Mouse (Mus musculus): Measurements from ENCODE around the gene Szrd1. TPM values are rescaled to one million over a fixed set of nuclear protein-coding genes. Genes with fewer than 3 reads are reported as not detected.

The Szrd1 gene
- polyA plus RNA-seq, 1 experiment from 2014 or later, result 33.9 TPM

GRCm38 (mm10) chr4:141131531-141132061 lies 8.0 kb downstream of the Szrd1 start:
- 49% methylated on average over 5 of the region's 5 CpGs for WGBS
- Histone ChIP-seq H3K9ac (replicated peaks) (no peak overlapping the region; the same call in 1 of the 2 replicates), H3K27ac (replicated peaks) (peak overlapping the region; percentile 31), H3K4me2 (replicated peaks) (no peak overlapping the region), H3K36me3 (0 out of 2 replicates have a peak, but pooled peaks cover under 1% of the 10 kb centered on the region), H3K9me3 (no peaks in the 10 kb centered on the region), H3K4me1 (peaks cover 52% of the 10 kb centered on the region), H3K4me3 (no peak overlapping the region), H3K27me3 (no peaks in the 10 kb centered on the region)
- ATAC-seq (ENCODE audit: low FRiP score, low read depth), result no peak

GRCm38 (mm10) chr4:141130704-141131342 lies 8.8 kb downstream of the Szrd1 start:
- H3K4me2 ChIP-seq (replicated peaks), result no peak overlapping the region
- H3K36me3 ChIP-seq, result 0 out of 2 replicates have a peak, but pooled peaks cover 4% of the 10 kb centered on the region
- H3K4me1 ChIP-seq, result peaks cover 46% of the 10 kb centered on the region
- no peak for ATAC-seq (ENCODE audit: low FRiP score, low read depth)
- no peak overlapping the region for H3K9ac ChIP-seq (replicated peaks)
- H3K9me3 ChIP-seq, result no peaks in the 10 kb centered on the region
- no peak overlapping the region for H3K4me3 ChIP-seq
- peak overlapping the region; percentile 2; the same call in 1 of the 2 replicates for H3K27ac ChIP-seq (replicated peaks)
- H3K27me3 ChIP-seq, result no peaks in the 10 kb centered on the region
- 82% methylated on average over 6 of the region's 6 CpGs for WGBS

GRCm38 (mm10) chr4:141129190-141129710 lies 10.3 kb downstream of the Szrd1 start:
- no peaks in the 10 kb centered on the region for H3K9me3 ChIP-seq
- no peak overlapping the region for H3K4me2 ChIP-seq (replicated peaks)
- no peaks in the 10 kb centered on the region for H3K27me3 ChIP-seq
- no peak overlapping the region for H3K9ac ChIP-seq (replicated peaks)
- no peak for ATAC-seq (ENCODE audit: low FRiP score, low read depth)
- 0 out of 2 replicates have a peak, but pooled peaks cover 4% of the 10 kb centered on the region for H3K36me3 ChIP-seq
- 66% methylated on average over 6 of the region's 6 CpGs for WGBS
- H3K4me3 ChIP-seq, result no peak overlapping the region
- H3K27ac ChIP-seq (replicated peaks), result no peak overlapping the region
- H3K4me1 ChIP-seq, result peaks cover 34% of the 10 kb centered on the region

GRCm38 (mm10) chr4:141123065-141123464 lies 16.5 kb downstream of the Szrd1 start:
- WGBS, result 17% methylated on average over 1 of the region's 1 CpGs
- peaks cover 9% of the 10 kb centered on the region; the same call in 1 of the 2 replicates for H3K36me3 ChIP-seq
- no peak overlapping the region for H3K4me3 ChIP-seq
- ATAC-seq (ENCODE audit: low FRiP score, low read depth), result no peak
- H3K9ac ChIP-seq (replicated peaks), result no peak overlapping the region
- H3K27me3 ChIP-seq, result no peaks in the 10 kb centered on the region
- H3K9me3 ChIP-seq, result no peaks in the 10 kb centered on the region
- no peak overlapping the region for H3K4me2 ChIP-seq (replicated peaks)
- peaks cover 23% of the 10 kb centered on the region for H3K4me1 ChIP-seq
- no peak overlapping the region for H3K27ac ChIP-seq (replicated peaks)

- WGBS, result 87% methylated on average over 7 of the region's 7 CpGs
- Histone ChIP-seq H3K4me3 (no peak overlapping the region), H3K27ac (replicated peaks) (no peak overlapping the region), H3K36me3 (peaks cover 12% of the 10 kb centered on the region), H3K4me2 (replicated peaks) (no peak overlapping the region), H3K4me1 (peaks cover 23% of the 10 kb centered on the region), H3K9me3 (no peaks in the 10 kb centered on the region), H3K27me3 (no peaks in the 10 kb centered on the region), H3K9ac (replicated peaks) (no peak overlapping the region)
- no peak for ATAC-seq (ENCODE audit: low FRiP score, low read depth)
Observed at GRCm38 (mm10) chr4:141122663-141123062, 16.9 kb downstream of the Szrd1 start.

- H3K4me2 ChIP-seq (replicated peaks), result no peak overlapping the region
- H3K4me3 ChIP-seq, result no peak overlapping the region
- 0 out of 2 replicates have a peak, but pooled peaks have one; percentile 47 for ATAC-seq (ENCODE audit: low FRiP score, low read depth)
- no peak overlapping the region for H3K27ac ChIP-seq (replicated peaks)
- WGBS, result 21% methylated on average over 11 of the region's 11 CpGs
- peaks cover 23% of the 10 kb centered on the region for H3K4me1 ChIP-seq
- H3K9me3 ChIP-seq, result no peaks in the 10 kb centered on the region
- peaks cover 27% of the 10 kb centered on the region for H3K36me3 ChIP-seq
- H3K27me3 ChIP-seq, result no peaks in the 10 kb centered on the region
- no peak overlapping the region for H3K9ac ChIP-seq (replicated peaks)
Observed at GRCm38 (mm10) chr4:141120700-141121099, 18.9 kb downstream of the Szrd1 start.

- Histone ChIP-seq H3K27me3 (no peaks in the 10 kb centered on the region), H3K9me3 (no peaks in the 10 kb centered on the region), H3K4me3 (no peak overlapping the region), H3K9ac (replicated peaks) (0 out of 2 replicates have a peak overlapping the region, but pooled peaks have one; percentile 28), H3K36me3 (peaks cover 43% of the 10 kb centered on the region), H3K4me2 (replicated peaks) (no peak overlapping the region), H3K4me1 (peaks cover 25% of the 10 kb centered on the region), H3K27ac (replicated peaks) (no peak overlapping the region)
- 59% methylated on average over 4 of the region's 4 CpGs for WGBS
- ATAC-seq (ENCODE audit: low FRiP score, low read depth), result no peak
Observed at GRCm38 (mm10) chr4:141118691-141119090, 20.9 kb downstream of the Szrd1 start.

- H3K27ac ChIP-seq (replicated peaks), result 0 out of 2 replicates have a peak overlapping the region, but pooled peaks have one; percentile 30
- H3K9ac ChIP-seq (replicated peaks), result no peak overlapping the region
- H3K4me2 ChIP-seq (replicated peaks), result no peak overlapping the region
- H3K4me1 ChIP-seq, result peaks cover 9% of the 10 kb centered on the region; the same call in 1 of the 2 replicates
- ATAC-seq (ENCODE audit: low FRiP score, low read depth), result no peak
- 54% methylated on average over 8 of the region's 8 CpGs for WGBS
- H3K27me3 ChIP-seq, result no peaks in the 10 kb centered on the region
- H3K9me3 ChIP-seq, result no peaks in the 10 kb centered on the region
- no peak overlapping the region for H3K4me3 ChIP-seq
- H3K36me3 ChIP-seq, result peaks cover 75% of the 10 kb centered on the region
Observed at GRCm38 (mm10) chr4:141115398-141115797, 24.2 kb downstream of the Szrd1 start.

- Histone ChIP-seq H3K4me1 (peaks cover 9% of the 10 kb centered on the region; the same call in 1 of the 2 replicates), H3K9ac (replicated peaks) (no peak overlapping the region), H3K36me3 (peaks cover 78% of the 10 kb centered on the region), H3K27ac (replicated peaks) (no peak overlapping the region), H3K27me3 (no peaks in the 10 kb centered on the region), H3K4me3 (no peak overlapping the region), H3K4me2 (replicated peaks) (no peak overlapping the region), H3K9me3 (0 out of 2 replicates have a peak, but pooled peaks cover 2% of the 10 kb centered on the region)
- ATAC-seq (ENCODE audit: low FRiP score, low read depth), result no peak
- 82% methylated on average over 6 of the region's 6 CpGs for WGBS
Observed at GRCm38 (mm10) chr4:141114521-141114981, 25.0 kb downstream of the Szrd1 start.

- no peak overlapping the region for H3K4me3 ChIP-seq
- ATAC-seq (ENCODE audit: low FRiP score, low read depth), result 0 out of 2 replicates have a peak, but pooled peaks have one; percentile 12
- H3K4me2 ChIP-seq (replicated peaks), result no peak overlapping the region
- H3K36me3 ChIP-seq, result peaks cover 78% of the 10 kb centered on the region
- H3K4me1 ChIP-seq, result peaks cover 8% of the 10 kb centered on the region; the same call in 1 of the 2 replicates
- no peak overlapping the region for H3K27ac ChIP-seq (replicated peaks)
- 0 out of 2 replicates have a peak, but pooled peaks cover 2% of the 10 kb centered on the region for H3K9me3 ChIP-seq
- 89% methylated on average over 7 of the region's 7 CpGs for WGBS
- H3K9ac ChIP-seq (replicated peaks), result no peak overlapping the region
- no peaks in the 10 kb centered on the region for H3K27me3 ChIP-seq
Observed at GRCm38 (mm10) chr4:141113831-141114230, 25.7 kb downstream of the Szrd1 start.

- no peak overlapping the region; the same call in 1 of the 2 replicates for H3K27ac ChIP-seq (replicated peaks)
- H3K36me3 ChIP-seq, result peaks cover 31% of the 10 kb centered on the region
- H3K27me3 ChIP-seq, result no peaks in the 10 kb centered on the region
- H3K4me2 ChIP-seq (replicated peaks), result no peak overlapping the region
- H3K4me1 ChIP-seq, result no peaks in the 10 kb centered on the region
- 59% methylated on average over 10 of the region's 10 CpGs for WGBS
- no peak overlapping the region for H3K9ac ChIP-seq (replicated peaks)
- no peak overlapping the region for H3K4me3 ChIP-seq
- H3K9me3 ChIP-seq, result 0 out of 2 replicates have a peak, but pooled peaks cover 2% of the 10 kb centered on the region
- no peak for ATAC-seq (ENCODE audit: low FRiP score, low read depth)
Observed at GRCm38 (mm10) chr4:141108196-141108732, 31.3 kb downstream of the Szrd1 start.

All from midbrain, embryonic 12.5 days (tissue).